Mouse (Mus musculus): ENCODE measurements around the gene Phox2a.

- TF ChIP-seq CTCF (IDR thresholded peaks at IDR 0.05; ENCODE audit: low read depth) (no peak), EP300 (IDR thresholded peaks at IDR 0.05; ENCODE audit: low read depth) (no peak)
Observed at GRCm38 (mm10) chr7:101823758-101824630, 5.9 kb downstream of the Phox2a start.
